ENCODE assay signal across 8 mouse cellular contexts in the genomic region with DNA sequence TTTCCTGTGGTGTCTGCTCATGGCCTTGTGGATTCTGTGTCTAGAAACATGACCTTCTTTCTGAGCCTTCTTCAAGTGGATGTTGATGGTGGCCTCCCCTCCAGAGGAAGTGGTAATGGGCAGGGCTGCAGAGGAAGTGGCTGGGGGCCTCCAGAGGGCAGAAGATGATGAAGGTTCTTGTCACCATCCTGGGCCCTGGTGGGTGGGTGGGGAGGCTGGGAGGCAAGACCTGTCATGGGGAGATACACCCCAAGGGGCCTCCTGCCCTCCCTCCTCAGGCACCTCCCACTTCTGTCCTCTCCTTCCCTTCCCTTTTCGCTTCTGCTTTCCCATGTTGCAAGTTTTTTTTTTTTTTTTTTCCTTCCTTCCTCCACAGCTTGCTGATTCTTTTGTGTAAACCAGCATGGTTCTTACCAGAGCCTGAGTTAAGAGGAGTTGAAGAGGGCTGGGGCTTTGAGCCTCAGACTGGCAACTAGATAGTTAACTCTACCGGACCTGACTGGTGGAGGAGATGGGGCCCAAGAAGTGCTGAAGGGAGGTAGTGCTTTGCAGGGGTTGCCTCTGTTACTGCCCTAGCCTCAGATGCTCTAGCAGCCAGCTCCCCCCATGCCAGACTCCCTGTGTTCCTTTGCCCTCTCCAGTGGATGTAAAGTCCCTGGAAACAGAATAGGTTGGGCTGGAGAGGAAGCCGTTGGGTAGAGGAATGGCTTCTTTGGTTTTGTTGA. TPM values are rescaled to one million over a fixed set of nuclear protein-coding genes. Genes with fewer than 3 reads are reported as not detected.
A peak's percentile ranks its signal among the peaks of the same experiment; 100 is the strongest.
DNase-seq lines count a peak whose midpoint lies in the region; ATAC-seq and TF ChIP-seq lines count a peak whose summit lies in the region.

No protein-coding gene starts in this region.

- H3K4me3 ChIP-seq in erythroblast, embryonic 14.5 days (replicated peaks), result peak overlapping the region; percentile 61
- H3K4me3 ChIP-seq in bone marrow, adult 2 months (replicated peaks; ENCODE audit: control insufficient read depth, low read depth, low read length), result peak overlapping the region; percentile 29
- peak overlapping the region; percentile 53 for H3K4me3 ChIP-seq in liver, embryonic 13.5 days (replicated peaks)

- peak; percentile 81 for DNase-seq in liver, embryonic 13.5 days
- peak; percentile 94 for DNase-seq in spleen, postnatal 36 days (ENCODE audit: low spot score in 2 of 2)
- DNase-seq in right cerebral cortex, postnatal 10 days (ENCODE audit: low spot score in 2 of 2), result no peak
- DNase-seq in testis, postnatal 14 days (ENCODE audit: low spot score), result no peak
- DNase-seq in left cerebral cortex, adult 8-10 months (ENCODE audit: low spot score in 2 of 2), result no peak

- H3K27me3 ChIP-seq in erythroblast, embryonic 14.5 days (ENCODE audit: control insufficient read depth), result no peaks in the 10 kb centered on the region
- no peaks in the 10 kb centered on the region for H3K27me3 ChIP-seq in liver, embryonic 13.5 days

- H3K9me3 ChIP-seq in erythroblast, embryonic 14.5 days (ENCODE audit: control insufficient read depth, low read length), result no peaks in the 10 kb centered on the region
- H3K9me3 ChIP-seq in liver, embryonic 13.5 days (replicated peaks), result no peaks in the 10 kb centered on the region

- H3K9ac ChIP-seq in liver, embryonic 13.5 days, result peak overlapping the region; percentile 84

- H3K36me3 ChIP-seq in erythroblast, embryonic 14.5 days (ENCODE audit: control insufficient read depth), result peaks cover 79% of the 10 kb centered on the region
- 0 out of 2 replicates have a peak, but pooled peaks cover 11% of the 10 kb centered on the region for H3K36me3 ChIP-seq in liver, embryonic 13.5 days

- peak; percentile 18; the same call in 1 of the 2 replicates for TF ChIP-seq CTCF in bone marrow, adult 2 months (IDR thresholded peaks at IDR 0.05; ENCODE audit: control insufficient read depth, insufficient read depth, low read length)

- no peak for ATAC-seq in erythroblast, adult 5-6 weeks (replicated peaks; ENCODE audit: low FRiP score, poor library complexity, severe bottlenecking)
- ATAC-seq in liver, embryonic 13.5 days (ENCODE audit: low read depth), result peak; percentile 97

- TF ChIP-seq POLR2A in bone marrow, adult 2 months (IDR thresholded peaks at IDR 0.05; ENCODE audit: borderline replicate concordance, control insufficient read depth, low read depth, low read length), result no peak

- 5% methylated on average over 3 of the region's 3 CpGs for WGBS in bone marrow, adult 2 months
- WGBS in liver, embryonic 13.5 days (ENCODE audit: insufficient replicate concordance), result 8% methylated on average over 3 of the region's 3 CpGs

- peaks cover 93% of the 10 kb centered on the region for H3K4me1 ChIP-seq in erythroblast, embryonic 14.5 days (ENCODE audit: control insufficient read depth)
- H3K4me1 ChIP-seq in bone marrow, adult 2 months (ENCODE audit: control insufficient read depth, insufficient read depth, low read length), result peaks cover 31% of the 10 kb centered on the region
- H3K4me1 ChIP-seq in liver, embryonic 13.5 days (replicated peaks), result peaks cover 81% of the 10 kb centered on the region

- peak overlapping the region; percentile 83 for H3K4me2 ChIP-seq in liver, embryonic 13.5 days

- peak overlapping the region; percentile 92 for H3K27ac ChIP-seq in bone marrow, adult 2 months (ENCODE audit: control insufficient read depth, insufficient read depth, low read depth, low read length, poor library complexity)
- peak overlapping the region; percentile 97 for H3K27ac ChIP-seq in liver, embryonic 13.5 days

RNA-seq across cellular contexts. Expression of gene Stk10, which starts 9.7 kb away (rescaled TPM):
- 2.8 and 3.8 TPM in 2 replicates for polyA plus RNA-seq in erythroblast, embryonic 14.5 days (2012)
- 11.5 and 18.3 TPM in 2 replicates for total RNA-seq in erythroblast, adult 5-6 weeks (2015; ENCODE audit: low replicate concordance)
- 9.9 and 19.2 TPM in 2 replicates for total RNA-seq in erythroblast, adult 5-6 weeks (2017; ENCODE audit: low replicate concordance)
- polyA plus RNA-seq in bone marrow, adult 2 months (2011; ENCODE audit: insufficient read depth, insufficient read length, low replicate concordance, missing spikeins), result 17.6 and 23.9 TPM in 2 replicates
- polyA plus RNA-seq in liver, embryonic 13.5 days (2015; fragmentation: Nextera tagmentation; extraction: Ambion mirVana), result 3.0 and 4.5 TPM in 2 replicates
- 1 to 10 TPM; 7.4 to 9.9 (median 9.3) TPM for total RNA-seq in left cerebral cortex, adult 8-10 months (2022)

RNA-seq across cellular contexts. Expression of gene Efcab9, which starts 11.0 kb away (rescaled TPM):
- 0.07 TPM in 1 of 2 replicates, not detected in the other for polyA plus RNA-seq in erythroblast, embryonic 14.5 days (2012)
- not detected in 2 replicates for total RNA-seq in erythroblast, adult 5-6 weeks (2015; ENCODE audit: low replicate concordance)
- not detected in 2 replicates for total RNA-seq in erythroblast, adult 5-6 weeks (2017; ENCODE audit: low replicate concordance)
- not detected in 2 replicates for polyA plus RNA-seq in bone marrow, adult 2 months (2011; ENCODE audit: insufficient read depth, insufficient read length, low replicate concordance, missing spikeins)
- polyA plus RNA-seq in liver, embryonic 13.5 days (2015; fragmentation: Nextera tagmentation; extraction: Ambion mirVana), result 0.46 and 0.74 TPM in 2 replicates
- 1 to 10 TPM; 1.2 to 1.8 (median 1.4) TPM for total RNA-seq in left cerebral cortex, adult 8-10 months (2022)

Comparison
In these comparisons a context has a peak if more than half of its experiments do, and no peak if none do; other contexts are left out.
1. DNase-seq: peak in liver, embryonic 13.5 days (single experiment) and spleen, postnatal 36 days (2 of 2); none in right cerebral cortex, postnatal 10 days (0 of 2), testis, postnatal 14 days (single experiment) and left cerebral cortex, adult 8-10 months (0 of 2).
2. Peak in every context shown above with its lines, with median percentiles within 50 percentile points of each other: H3K4me3 ChIP-seq.